Mouse (Mus musculus): ENCODE results near the gene Dhh.

- TF ChIP-seq GATA1 (IDR thresholded peaks at IDR 0.05; ENCODE audit: borderline replicate concordance, low read length) (no peak), FLI1 (IDR thresholded peaks at IDR 0.05; ENCODE audit: low read length) (no peak)
Measured at GRCm38 (mm10) chr15:98897495-98897894, 845 bp downstream of the Dhh start.

Data from megakaryocyte, embryonic 14.5 days (primary cell).